Mouse (Mus musculus) forebrain, embryonic 16.5 days (tissue): ENCODE data around the gene 1700021F05Rik. TPM values are rescaled to one million over a fixed set of nuclear protein-coding genes. Genes with fewer than 3 reads are reported as not detected.

Experiments used
- ATAC-seq: fragments of 200-750 bp; cut with Nextera tagmentation; 2 replicates; pipeline ENCODE4 v1.8.0; 2017; ENCODE audit warnings: mild to moderate bottlenecking, moderate library complexity
- H3K27ac ChIP-seq: fragments of 300-500 bp; sonication (generic); 2 replicates; pipeline ENCODE4 v1.5.1; 2014; ENCODE audit warnings: low read length, control low read depth
- H3K27me3 ChIP-seq: fragments of 300-500 bp; sonication (generic); replicated peaks from 2 replicates; pipeline ENCODE4 v1.6.1; 2014; ENCODE audit warnings: low read length; ENCODE audit not compliant: control insufficient read depth, insufficient read depth
- H3K36me3 ChIP-seq: fragments of 300-500 bp; sonication (generic); 2 replicates; pipeline ENCODE4 v1.6.1; 2014; ENCODE audit not compliant: control insufficient read depth, insufficient read depth
- H3K4me1 ChIP-seq: fragments of 300-500 bp; sonication (generic); replicated peaks from 2 replicates; pipeline ENCODE4 v1.6.1; 2014; ENCODE audit warnings: low read length; ENCODE audit not compliant: control insufficient read depth, insufficient read depth
- H3K4me2 ChIP-seq: fragments of 300-500 bp; sonication (generic); 2 replicates; pipeline ENCODE4 v1.6.1; 2014; ENCODE audit warnings: mild to moderate bottlenecking, low read length, control low read depth
- H3K4me3 ChIP-seq: fragments of 300-500 bp; sonication (generic); replicated peaks from 2 replicates; pipeline ENCODE4 v1.5.1; 2014; ENCODE audit warnings: mild to moderate bottlenecking, low read length, control low read depth
- H3K9ac ChIP-seq: fragments of 300-500 bp; sonication (generic); replicated peaks from 2 replicates; pipeline ENCODE4 v1.6.1; 2014; ENCODE audit warnings: low read depth, low read length, control low read depth
- H3K9me3 ChIP-seq: fragments of 300-500 bp; sonication (generic); 2 replicates; pipeline ENCODE4 v1.6.1; 2016; ENCODE audit warnings: low read length; ENCODE audit not compliant: control insufficient read depth
- WGBS: fragments of 180-500 bp; shearing (Covaris S2); extraction: QIAGEN DNeasy Blood & Tissue Kit; methylation state at CpG from one replicate; pipeline ENCODE4 v1.1.7; 2014; 5-methylcytosine and 5-hydroxymethylcytosine counted together
- polyA plus RNA-seq: library from polyadenylated mRNA; unstranded; fragments of >200 nt; fragmentation: Nextera tagmentation; extraction: Ambion mirVana; gene quantifications from 2 replicates; pipeline ENCODE4 v1.2.1, GENCODE M21; 2015

Gene 1700021F05Rik
- 74.2 and 75.8 TPM in 2 replicates for polyA plus RNA-seq

DNA sequence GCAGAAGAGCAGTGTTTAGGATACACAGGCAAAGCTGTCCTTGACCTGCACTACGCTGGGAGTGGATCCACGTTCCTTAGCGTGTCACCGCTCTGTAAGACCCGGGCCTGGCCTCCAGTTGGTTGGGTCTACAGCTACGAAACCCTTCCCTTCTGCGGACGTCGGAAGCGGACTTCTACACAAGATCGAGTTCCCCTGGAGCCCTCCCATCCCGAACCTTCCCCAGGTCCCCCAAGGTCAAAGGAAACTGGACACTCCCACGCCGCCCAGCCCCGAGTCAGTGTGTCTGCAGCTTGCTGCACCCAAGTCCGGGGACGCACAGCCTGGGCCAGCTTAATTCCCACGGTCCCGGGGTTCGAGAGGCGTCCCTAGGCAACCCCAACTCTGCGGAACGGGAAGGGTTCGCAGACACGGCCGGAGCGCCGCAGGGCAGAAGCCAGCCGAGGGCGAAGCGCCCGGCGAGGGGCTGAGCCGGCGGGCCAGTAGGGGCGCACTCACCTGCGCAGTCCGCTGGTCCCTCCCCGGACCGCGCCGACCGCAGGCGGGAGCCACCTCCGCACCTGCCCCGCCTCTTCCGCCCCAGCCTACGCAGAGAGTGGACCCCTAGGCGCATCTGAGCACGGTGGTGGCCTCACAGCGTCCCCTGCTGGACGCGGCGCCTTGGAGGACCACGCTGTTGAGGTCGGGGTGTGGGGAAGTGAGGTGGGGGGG is at the start of gene 1700021F05Rik:
TSS of gene 1700021F05Rik (minus strand) at position 553 of the 711 bp plus-strand sequence.
- Histone ChIP-seq H3K27me3 (no peaks in the 10 kb centered on the region), H3K4me1 (peaks cover 15% of the 10 kb centered on the region), H3K9me3 (no peaks in the 10 kb centered on the region), H3K4me3 (peak within 1 kb of the TSS; percentile 87), H3K27ac (0 out of 2 replicates have a peak within 1 kb of the TSS, but pooled peaks have one; percentile 32), H3K9ac (peak within 1 kb of the TSS; percentile 88), H3K4me2 (peak within 1 kb of the TSS; percentile 78), H3K36me3 (no peaks in the 10 kb centered on the region)
- under 1% methylated on average over 56 of the region's 56 CpGs for WGBS
- peak; percentile 98 for ATAC-seq

DNA sequence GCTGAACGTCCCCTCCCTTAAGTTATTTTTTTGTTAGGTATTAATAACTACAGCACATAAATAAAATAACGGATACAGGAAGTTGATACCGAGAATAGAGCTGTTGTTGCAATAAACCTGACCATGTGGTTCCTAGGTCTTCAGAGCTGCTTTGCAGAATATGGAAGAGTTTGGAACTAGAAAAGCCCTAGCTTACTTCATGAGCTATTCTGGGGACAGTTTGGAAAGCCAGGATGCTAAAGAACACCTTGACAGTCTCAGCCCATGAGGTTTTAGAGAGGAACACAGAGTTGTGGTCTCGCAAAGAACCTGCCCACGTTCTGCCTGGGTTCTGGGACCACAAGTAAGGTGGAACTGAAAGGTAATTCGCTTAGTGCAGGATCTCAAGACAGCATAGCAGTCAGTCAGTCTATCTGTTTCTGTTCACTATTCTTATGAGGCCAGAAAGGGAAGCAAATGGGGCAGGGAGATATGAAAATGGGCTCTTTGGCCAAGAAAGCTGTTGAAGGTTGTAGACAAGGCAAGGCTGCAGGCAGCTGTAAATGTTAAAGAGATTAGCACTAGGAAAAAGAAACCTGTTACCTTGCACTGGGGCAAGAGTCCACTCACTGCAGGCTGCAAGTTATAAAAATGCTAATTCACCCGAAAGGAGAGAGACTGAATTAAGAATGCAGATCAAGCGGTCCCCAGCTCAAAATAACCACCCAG is 47.8 kb upstream of the 1700021F05Rik start:
- no peak overlapping the region for H3K4me2 ChIP-seq
- H3K36me3 ChIP-seq = peaks cover 11% of the 10 kb centered on the region
- WGBS = 73% methylated on average over 8 of the region's 8 CpGs
- H3K9ac ChIP-seq = no peak overlapping the region
- no peak overlapping the region for H3K27ac ChIP-seq
- no peaks in the 10 kb centered on the region for H3K27me3 ChIP-seq
- H3K4me1 ChIP-seq = no peaks in the 10 kb centered on the region
- H3K4me3 ChIP-seq = no peak overlapping the region
- H3K9me3 ChIP-seq = no peaks in the 10 kb centered on the region
- no peak for ATAC-seq

DNA sequence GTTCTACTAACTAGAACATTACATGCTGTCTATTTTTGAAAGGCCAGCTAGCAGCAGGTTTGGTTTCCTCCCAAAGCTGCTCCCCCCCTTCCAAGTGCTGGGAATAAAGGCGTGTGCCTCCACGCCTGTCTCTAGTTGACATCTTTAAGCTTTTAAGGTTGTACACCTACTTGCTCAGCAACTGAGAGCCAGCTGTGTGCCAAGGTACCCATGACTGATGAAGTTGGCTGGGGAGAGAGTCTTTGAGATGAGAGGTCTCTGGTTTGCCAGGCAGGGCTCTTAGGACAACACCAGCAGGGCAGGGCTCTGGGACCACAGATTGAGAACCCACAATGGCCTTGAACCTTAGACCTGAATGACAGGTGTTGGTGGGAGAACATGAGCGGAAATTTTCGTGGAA is 43.7 kb upstream of the 1700021F05Rik start:
- Histone ChIP-seq H3K4me1 (peaks cover 8% of the 10 kb centered on the region; the same call in 1 of the 2 replicates), H3K9me3 (no peaks in the 10 kb centered on the region), H3K9ac (no peak overlapping the region), H3K4me2 (no peak overlapping the region), H3K27me3 (no peaks in the 10 kb centered on the region), H3K36me3 (peaks cover 20% of the 10 kb centered on the region), H3K4me3 (no peak overlapping the region), H3K27ac (no peak overlapping the region)
- WGBS = 91% methylated on average over 4 of the region's 4 CpGs
- ATAC-seq = no peak

DNA sequence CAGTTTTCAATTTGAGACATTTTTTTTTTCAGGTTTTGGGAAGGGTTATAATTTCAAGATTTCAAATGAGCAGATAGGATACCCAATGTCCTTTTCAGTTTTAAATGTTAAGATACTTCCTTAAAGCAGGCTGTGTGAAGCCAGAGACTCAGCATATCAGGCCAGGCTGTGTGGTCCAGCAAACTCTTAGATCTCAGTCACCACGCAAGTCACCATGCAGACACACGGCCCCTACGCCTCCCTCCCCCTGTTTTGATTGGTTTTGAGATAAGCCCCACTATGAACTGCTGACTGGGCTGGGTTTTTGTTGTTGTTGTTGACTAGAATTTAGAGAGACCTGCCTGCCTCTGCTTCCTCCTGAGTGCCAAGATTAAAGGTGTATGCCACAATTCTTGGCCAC is 40.5 kb upstream of the 1700021F05Rik start:
- Histone ChIP-seq H3K27me3 (no peaks in the 10 kb centered on the region), H3K4me2 (peak overlapping the region; percentile 79), H3K4me3 (peak overlapping the region; percentile 89), H3K27ac (peak overlapping the region; percentile 99), H3K9ac (peak overlapping the region; percentile 99), H3K36me3 (peaks cover 20% of the 10 kb centered on the region), H3K4me1 (peaks cover 12% of the 10 kb centered on the region), H3K9me3 (no peaks in the 10 kb centered on the region)
- no peak for ATAC-seq
- WGBS = 47% methylated on average over 3 of the region's 3 CpGs

DNA sequence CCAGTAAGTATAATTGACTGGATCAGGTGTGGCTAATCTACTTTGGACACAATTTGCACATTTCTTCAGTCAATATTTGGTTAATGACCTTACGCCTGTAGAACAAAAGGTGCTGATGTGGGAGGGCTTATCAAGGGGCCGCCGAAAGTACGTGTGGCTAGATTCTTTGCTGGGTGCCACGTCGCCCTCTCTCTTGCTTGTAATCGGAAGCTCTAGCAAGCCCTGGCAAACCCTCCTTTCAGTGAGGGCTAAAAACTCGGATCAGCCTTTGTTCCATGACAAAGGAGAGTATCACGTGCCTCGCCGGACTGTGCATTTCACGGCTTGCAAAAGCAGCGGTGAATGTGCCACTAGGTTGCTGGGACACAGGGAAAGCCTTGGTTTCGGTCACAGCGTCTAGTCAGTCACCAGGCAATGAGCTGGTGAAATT is 39.9 kb upstream of the 1700021F05Rik start:
- Histone ChIP-seq H3K36me3 (peaks cover 20% of the 10 kb centered on the region), H3K27me3 (no peaks in the 10 kb centered on the region), H3K4me2 (peak overlapping the region; percentile 79), H3K9me3 (no peaks in the 10 kb centered on the region), H3K27ac (peak overlapping the region; percentile 99), H3K4me1 (peaks cover 12% of the 10 kb centered on the region), H3K9ac (peak overlapping the region; percentile 99), H3K4me3 (peak overlapping the region; percentile 89)
- WGBS = under 1% methylated on average over 15 of the region's 15 CpGs
- ATAC-seq = peak; percentile 21

DNA sequence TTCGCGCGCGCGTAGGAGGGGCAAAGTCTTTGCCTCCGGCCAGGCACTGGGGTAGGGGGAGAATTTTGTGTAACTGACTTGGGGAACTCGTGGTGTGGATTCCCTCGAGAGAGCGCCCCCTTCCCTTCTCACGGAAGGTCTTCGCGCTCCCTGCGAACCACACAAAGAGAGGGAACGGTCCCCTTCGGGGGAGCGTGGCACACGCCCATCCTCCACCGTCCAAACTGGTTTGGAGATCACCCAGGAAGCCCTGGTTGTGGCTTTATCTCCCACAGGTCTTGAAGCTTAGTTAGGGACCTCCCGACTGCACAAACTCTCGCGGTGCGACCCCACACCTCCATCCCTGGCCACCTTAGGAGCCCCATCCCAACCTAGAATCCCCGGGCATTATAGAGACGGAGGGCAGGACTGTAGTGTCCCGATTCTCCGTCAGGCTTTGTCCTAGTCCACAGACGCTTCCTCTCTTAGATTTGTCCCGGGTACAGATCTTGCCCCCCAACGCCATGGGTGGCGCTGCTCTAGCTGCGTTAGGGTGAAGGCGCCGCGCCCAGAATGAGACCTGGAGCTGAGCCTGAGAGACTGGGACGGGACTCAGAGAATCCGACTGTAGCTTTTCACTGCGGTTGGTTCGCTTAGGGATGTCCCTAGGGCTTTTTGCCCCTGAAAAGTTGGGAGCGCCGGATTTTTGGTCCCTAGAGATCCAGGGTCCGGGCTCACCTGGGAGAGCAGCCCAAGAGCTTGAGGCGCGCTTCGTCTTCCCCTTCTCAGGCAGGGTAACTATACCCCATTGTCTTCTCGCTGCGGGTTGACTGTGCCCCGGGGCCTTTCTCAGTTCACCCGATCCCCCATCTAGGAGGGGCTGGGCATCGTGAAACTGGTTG is 38.8 kb upstream of the 1700021F05Rik start:
- Histone ChIP-seq H3K4me3 (peak overlapping the region; percentile 89), H3K9ac (peak overlapping the region; percentile 99), H3K27me3 (no peaks in the 10 kb centered on the region), H3K27ac (peak overlapping the region; percentile 99), H3K4me2 (peak overlapping the region; percentile 79), H3K9me3 (no peaks in the 10 kb centered on the region), H3K4me1 (peaks cover 12% of the 10 kb centered on the region), H3K36me3 (peaks cover 17% of the 10 kb centered on the region)
- WGBS = under 1% methylated on average over 47 of the region's 49 CpGs
- ATAC-seq = peak; percentile 63

DNA sequence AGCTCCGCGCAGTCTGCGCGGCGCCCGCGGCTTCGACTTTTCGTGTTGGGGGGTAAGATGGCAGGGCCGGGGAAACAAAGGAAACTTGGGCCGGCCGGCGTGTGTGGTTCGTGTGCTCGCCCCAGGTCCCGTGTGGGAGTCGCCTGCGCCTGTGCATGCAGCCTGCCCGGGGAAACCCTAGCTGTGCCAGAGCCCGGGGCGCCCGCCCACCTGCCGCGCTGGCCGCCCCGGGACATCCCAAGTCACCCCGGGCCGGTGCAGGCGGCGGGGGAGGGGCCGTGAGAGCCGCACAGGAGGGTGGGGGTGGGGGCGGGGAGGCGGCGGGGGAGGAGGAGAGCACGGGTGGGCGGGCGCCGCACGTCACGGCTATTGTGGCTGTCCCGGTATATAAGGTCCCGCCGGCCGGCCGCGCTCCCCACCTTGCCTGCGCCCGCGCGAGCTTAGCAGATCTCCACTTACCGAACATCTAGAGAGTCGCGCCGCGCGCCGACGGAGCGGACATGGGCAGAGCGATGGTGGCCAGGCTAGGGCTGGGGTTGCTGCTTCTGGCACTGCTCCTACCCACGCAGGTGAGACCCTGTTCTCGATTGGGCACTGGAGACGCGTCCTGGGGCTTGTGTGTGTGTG is 38.1 kb upstream of the 1700021F05Rik start:
- Histone ChIP-seq H3K4me2 (peak overlapping the region; percentile 79), H3K4me3 (peak overlapping the region; percentile 89), H3K9me3 (no peaks in the 10 kb centered on the region), H3K9ac (peak overlapping the region; percentile 99), H3K27ac (peak overlapping the region; percentile 99), H3K27me3 (no peaks in the 10 kb centered on the region), H3K36me3 (peaks cover 11% of the 10 kb centered on the region), H3K4me1 (peaks cover 12% of the 10 kb centered on the region)
- ATAC-seq = peak; percentile 89
- under 1% methylated on average over 58 of the region's 65 CpGs for WGBS

DNA sequence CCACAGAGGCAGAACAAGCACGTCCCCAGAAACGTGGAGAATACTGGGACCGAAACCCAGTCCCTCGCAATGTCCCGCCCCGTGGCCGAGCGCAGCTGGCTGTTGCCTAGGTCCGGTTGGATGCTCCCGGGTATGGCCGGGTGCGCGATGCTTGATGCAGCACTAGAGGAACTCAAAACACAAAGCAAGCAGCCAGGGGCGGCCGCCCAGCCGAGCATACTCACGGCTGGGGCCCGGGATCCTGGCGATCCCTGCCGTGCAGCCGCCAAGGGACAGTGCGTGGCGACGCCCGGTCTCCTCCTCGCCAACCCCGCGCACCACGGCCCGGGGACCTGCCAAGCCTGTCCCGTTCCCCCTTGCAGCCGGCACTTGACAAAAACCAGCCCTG is 37.6 kb upstream of the 1700021F05Rik start:
- ATAC-seq = peak; percentile 41
- H3K4me2 ChIP-seq = peak overlapping the region; percentile 79
- H3K4me3 ChIP-seq = peak overlapping the region; percentile 89
- H3K27ac ChIP-seq = peak overlapping the region; percentile 99
- H3K9me3 ChIP-seq = no peaks in the 10 kb centered on the region
- WGBS = under 1% methylated on average over 32 of the region's 32 CpGs
- H3K4me1 ChIP-seq = peaks cover 12% of the 10 kb centered on the region
- H3K27me3 ChIP-seq = no peaks in the 10 kb centered on the region
- H3K9ac ChIP-seq = peak overlapping the region; percentile 99
- H3K36me3 ChIP-seq = peaks cover 6% of the 10 kb centered on the region
